Mouse (Mus musculus): ENCODE data around the gene Arpc2. TPM values are rescaled to one million over a fixed set of nuclear protein-coding genes. Genes with fewer than 3 reads are reported as not detected.

Arpc2 gene
- polyA plus RNA-seq, 1 experiment from 2014 or later, result 322 TPM

DNA sequence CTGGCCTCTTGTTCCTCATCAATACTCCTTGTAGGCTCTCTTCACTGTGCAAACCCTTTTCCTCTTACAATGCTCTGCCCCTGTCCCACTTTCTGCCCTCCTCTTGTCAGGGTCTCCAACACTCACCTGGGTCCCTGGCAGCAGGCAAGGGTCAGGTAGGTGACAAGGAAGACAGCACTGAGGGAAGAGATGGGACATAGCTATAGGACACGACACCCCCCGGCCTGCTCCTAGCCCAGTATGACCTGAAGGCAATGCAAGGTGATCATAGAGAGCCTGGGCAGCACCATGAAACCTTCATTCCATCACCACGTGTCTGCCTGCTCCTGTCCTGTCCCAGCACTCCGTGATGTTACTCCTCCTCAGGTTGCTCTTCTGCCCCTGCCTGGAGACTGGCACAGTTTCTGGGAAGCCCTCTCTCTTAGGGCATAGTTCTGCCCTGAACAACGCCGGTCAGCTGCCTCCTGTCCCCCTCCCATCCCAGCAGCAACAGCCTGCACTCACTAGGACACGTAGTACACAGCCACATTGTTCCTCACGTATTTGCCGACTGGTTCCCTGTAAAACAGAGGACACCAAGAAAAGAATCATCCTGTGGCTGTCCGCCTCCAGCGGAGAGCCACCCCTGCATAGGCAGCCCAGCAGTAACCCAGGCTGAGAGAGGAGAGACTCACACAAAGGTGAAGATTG lies 56.6 kb downstream of the Arpc2 start:
- Histone ChIP-seq H3K27ac (replicated peaks; ENCODE audit: low read depth, low read length) (no peak overlapping the region), H3K4me3 (replicated peaks; ENCODE audit: low read depth, low read length) (no peak overlapping the region), H3K4me1 (ENCODE audit: control insufficient read depth, insufficient read depth, low read length) (peaks cover 15% of the 10 kb centered on the region), H3K9ac (replicated peaks; ENCODE audit: low read length) (no peak overlapping the region), H3K36me3 (ENCODE audit: control insufficient read depth, insufficient read depth, low read length) (0 out of 2 replicates have a peak, but pooled peaks cover 11% of the 10 kb centered on the region), H3K4me2 (ENCODE audit: low read length) (no peak overlapping the region), H3K27me3 (ENCODE audit: control insufficient read depth, insufficient read depth, low read length) (no peaks in the 10 kb centered on the region), H3K9me3 (ENCODE audit: control insufficient read depth, low read length) (no peaks in the 10 kb centered on the region)
- DNase-seq (no peak), ATAC-seq (ENCODE audit: low FRiP score, low TSS enrichment) (no peak)
- whole genome bisulfite sequencing, result 89% methylated on average over 11 of the region's 11 CpGs

DNA sequence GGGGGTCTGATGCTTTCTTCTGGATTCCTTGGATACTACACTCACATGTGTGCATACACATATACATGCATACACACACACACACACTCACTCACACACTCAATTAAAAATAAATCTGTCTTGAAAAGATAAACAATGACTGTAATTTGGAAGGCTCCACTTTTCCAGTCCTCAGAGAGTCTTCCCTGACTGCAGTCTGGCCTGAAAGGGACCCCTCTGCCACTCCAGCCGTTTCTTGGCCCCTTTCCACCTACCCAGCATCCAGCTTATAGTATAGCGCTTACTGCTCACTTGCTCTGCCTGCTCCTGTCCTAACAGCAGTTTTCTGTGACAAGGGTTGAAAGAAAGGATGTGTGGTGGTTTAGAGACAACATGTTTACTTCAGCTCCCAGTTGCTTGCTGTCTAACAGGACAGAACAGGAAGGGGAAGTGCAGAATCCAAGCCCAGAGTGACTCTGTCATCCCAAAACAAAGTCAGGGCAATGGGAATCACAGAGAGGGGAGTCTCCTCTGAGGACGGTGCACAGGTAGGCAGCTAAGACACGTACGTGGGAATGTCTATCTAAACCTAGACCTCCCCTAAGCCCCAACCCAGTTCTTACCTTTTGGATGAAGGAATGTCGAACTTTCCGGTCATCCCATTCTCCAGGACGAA lies 57.5 kb downstream of the Arpc2 start:
- no peak overlapping the region for H3K27ac ChIP-seq (replicated peaks; ENCODE audit: low read depth, low read length)
- no peaks in the 10 kb centered on the region for H3K27me3 ChIP-seq (ENCODE audit: control insufficient read depth, insufficient read depth, low read length)
- no peak overlapping the region for H3K4me3 ChIP-seq (replicated peaks; ENCODE audit: low read depth, low read length)
- H3K4me2 ChIP-seq (ENCODE audit: low read length), result no peak overlapping the region
- H3K4me1 ChIP-seq (ENCODE audit: control insufficient read depth, insufficient read depth, low read length), result peaks cover 15% of the 10 kb centered on the region
- 85% methylated on average over 8 of the region's 8 CpGs for WGBS
- no peak for ATAC-seq (ENCODE audit: low FRiP score, low TSS enrichment)
- no peak overlapping the region for H3K9ac ChIP-seq (replicated peaks; ENCODE audit: low read length)
- 0 out of 2 replicates have a peak, but pooled peaks cover 11% of the 10 kb centered on the region for H3K36me3 ChIP-seq (ENCODE audit: control insufficient read depth, insufficient read depth, low read length)
- DNase-seq, result no peak
- H3K9me3 ChIP-seq (ENCODE audit: control insufficient read depth, low read length), result no peaks in the 10 kb centered on the region

DNA sequence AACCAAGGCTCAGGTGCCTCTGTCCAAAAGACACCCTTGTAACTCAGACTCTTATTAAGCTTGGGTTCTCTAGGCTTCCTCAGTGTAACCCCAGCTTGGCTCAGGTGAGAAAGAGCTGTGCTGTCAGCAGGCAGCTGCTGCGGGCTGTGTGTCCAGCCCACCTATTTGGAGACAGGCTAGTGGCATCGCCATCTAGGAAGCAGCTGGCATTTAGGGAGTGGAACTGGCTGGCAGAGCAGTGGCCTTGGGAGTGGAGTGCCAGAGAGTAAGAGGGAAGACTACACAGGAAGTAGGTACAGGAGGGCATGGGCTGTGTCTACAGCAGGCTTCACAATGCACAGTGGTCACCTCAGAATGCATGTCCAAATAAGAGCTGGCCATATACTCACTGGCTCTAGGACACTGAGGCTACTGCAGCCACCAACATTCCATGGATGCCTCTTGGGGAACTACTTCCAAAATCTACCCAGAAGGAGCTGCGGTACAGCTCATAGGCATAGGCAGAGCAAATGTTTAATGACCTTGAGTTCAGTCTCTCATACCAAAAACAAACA lies 58.3 kb downstream of the Arpc2 start:
- 96% methylated on average over 3 of the region's 3 CpGs for WGBS
- Histone ChIP-seq H3K36me3 (ENCODE audit: control insufficient read depth, insufficient read depth, low read length) (0 out of 2 replicates have a peak, but pooled peaks cover 11% of the 10 kb centered on the region), H3K27me3 (ENCODE audit: control insufficient read depth, insufficient read depth, low read length) (no peaks in the 10 kb centered on the region), H3K9ac (replicated peaks; ENCODE audit: low read length) (no peak overlapping the region), H3K4me2 (ENCODE audit: low read length) (no peak overlapping the region), H3K27ac (replicated peaks; ENCODE audit: low read depth, low read length) (no peak overlapping the region), H3K4me1 (ENCODE audit: control insufficient read depth, insufficient read depth, low read length) (peaks cover 15% of the 10 kb centered on the region), H3K4me3 (replicated peaks; ENCODE audit: low read depth, low read length) (no peak overlapping the region), H3K9me3 (ENCODE audit: control insufficient read depth, low read length) (no peaks in the 10 kb centered on the region)
- DNase-seq (no peak), ATAC-seq (ENCODE audit: low FRiP score, low TSS enrichment) (no peak)

DNA sequence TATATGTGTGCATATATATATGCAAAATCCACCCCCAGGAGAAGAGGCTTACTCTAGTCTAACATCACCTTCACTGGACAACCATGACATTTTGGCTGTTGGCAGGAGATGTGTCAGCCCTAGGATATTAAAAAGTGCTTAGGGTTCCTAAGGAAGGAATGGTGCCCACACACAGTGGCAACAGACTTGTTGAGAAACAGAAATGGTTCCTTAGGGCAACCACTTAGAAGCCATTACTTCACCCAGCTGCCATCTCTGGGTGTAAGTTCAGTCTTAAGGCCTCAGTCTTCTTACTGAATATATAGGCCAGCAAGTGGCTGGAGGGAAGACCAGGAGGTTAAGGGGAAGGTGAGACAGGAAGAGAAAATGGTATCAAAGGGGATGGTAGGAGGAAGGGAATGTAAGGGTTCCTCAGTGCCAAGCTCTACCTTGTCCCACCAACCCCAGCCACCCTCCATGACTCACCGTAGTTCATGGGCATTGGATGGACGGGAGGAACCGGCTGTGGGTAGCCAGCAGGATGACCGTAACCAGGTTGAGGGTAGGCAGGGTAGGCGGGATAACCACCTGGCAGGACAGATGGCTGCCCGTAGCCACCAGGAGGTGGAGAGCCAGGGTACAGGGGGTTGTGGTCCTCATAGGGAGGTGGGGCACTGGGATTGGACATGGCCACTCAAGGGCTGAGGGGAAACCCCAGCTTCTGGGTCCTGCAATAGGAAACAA lies 59.0 kb downstream of the Arpc2 start:
- Histone ChIP-seq H3K9ac (replicated peaks; ENCODE audit: low read length) (no peak overlapping the region), H3K36me3 (ENCODE audit: control insufficient read depth, insufficient read depth, low read length) (0 out of 2 replicates have a peak, but pooled peaks cover 10% of the 10 kb centered on the region), H3K4me2 (ENCODE audit: low read length) (no peak overlapping the region; the same call in 1 of the 2 replicates), H3K4me3 (replicated peaks; ENCODE audit: low read depth, low read length) (no peak overlapping the region), H3K9me3 (ENCODE audit: control insufficient read depth, low read length) (no peaks in the 10 kb centered on the region), H3K27me3 (ENCODE audit: control insufficient read depth, insufficient read depth, low read length) (no peaks in the 10 kb centered on the region), H3K4me1 (ENCODE audit: control insufficient read depth, insufficient read depth, low read length) (peaks cover 15% of the 10 kb centered on the region), H3K27ac (replicated peaks; ENCODE audit: low read depth, low read length) (peak overlapping the region; percentile 73)
- DNase-seq, result no peak
- no peak for ATAC-seq (ENCODE audit: low FRiP score, low TSS enrichment)
- WGBS, result 93% methylated on average over 6 of the region's 6 CpGs

- Histone ChIP-seq H3K4me2 (ENCODE audit: low read length) (peak overlapping the region; percentile 0; the same call in 1 of the 2 replicates), H3K4me3 (replicated peaks; ENCODE audit: low read depth, low read length) (no peak overlapping the region), H3K27ac (replicated peaks; ENCODE audit: low read depth, low read length) (peak overlapping the region; percentile 73), H3K27me3 (ENCODE audit: control insufficient read depth, insufficient read depth, low read length) (no peaks in the 10 kb centered on the region), H3K9me3 (ENCODE audit: control insufficient read depth, low read length) (no peaks in the 10 kb centered on the region), H3K4me1 (ENCODE audit: control insufficient read depth, insufficient read depth, low read length) (peaks cover 15% of the 10 kb centered on the region), H3K36me3 (ENCODE audit: control insufficient read depth, insufficient read depth, low read length) (0 out of 2 replicates have a peak, but pooled peaks cover 5% of the 10 kb centered on the region), H3K9ac (replicated peaks; ENCODE audit: low read length) (peak overlapping the region; percentile 23; the same call in 1 of the 2 replicates)
- ATAC-seq (ENCODE audit: low FRiP score, low TSS enrichment) (peak; percentile 80), DNase-seq (peak; percentile 72)
- WGBS, result 16% methylated on average over 9 of the region's 9 CpGs
Measured at GRCm38 (mm10) chr1:74295456-74296171, 59.7 kb downstream of the Arpc2 start.

- no peak overlapping the region for H3K4me3 ChIP-seq (replicated peaks; ENCODE audit: low read depth, low read length)
- no peaks in the 10 kb centered on the region for H3K9me3 ChIP-seq (ENCODE audit: control insufficient read depth, low read length)
- no peak overlapping the region for H3K4me2 ChIP-seq (ENCODE audit: low read length)
- H3K36me3 ChIP-seq (ENCODE audit: control insufficient read depth, insufficient read depth, low read length), result 0 out of 2 replicates have a peak, but pooled peaks cover 5% of the 10 kb centered on the region
- ATAC-seq (ENCODE audit: low FRiP score, low TSS enrichment) (no peak), DNase-seq (no peak)
- 71% methylated on average over 6 of the region's 6 CpGs for WGBS
- peaks cover 15% of the 10 kb centered on the region for H3K4me1 ChIP-seq (ENCODE audit: control insufficient read depth, insufficient read depth, low read length)
- H3K27ac ChIP-seq (replicated peaks; ENCODE audit: low read depth, low read length), result peak overlapping the region; percentile 73; the same call in 1 of the 2 replicates
- H3K27me3 ChIP-seq (ENCODE audit: control insufficient read depth, insufficient read depth, low read length), result no peaks in the 10 kb centered on the region
- H3K9ac ChIP-seq (replicated peaks; ENCODE audit: low read length), result no peak overlapping the region; the same call in 1 of the 2 replicates
Measured at GRCm38 (mm10) chr1:74296477-74296876, 60.6 kb downstream of the Arpc2 start.

DNA sequence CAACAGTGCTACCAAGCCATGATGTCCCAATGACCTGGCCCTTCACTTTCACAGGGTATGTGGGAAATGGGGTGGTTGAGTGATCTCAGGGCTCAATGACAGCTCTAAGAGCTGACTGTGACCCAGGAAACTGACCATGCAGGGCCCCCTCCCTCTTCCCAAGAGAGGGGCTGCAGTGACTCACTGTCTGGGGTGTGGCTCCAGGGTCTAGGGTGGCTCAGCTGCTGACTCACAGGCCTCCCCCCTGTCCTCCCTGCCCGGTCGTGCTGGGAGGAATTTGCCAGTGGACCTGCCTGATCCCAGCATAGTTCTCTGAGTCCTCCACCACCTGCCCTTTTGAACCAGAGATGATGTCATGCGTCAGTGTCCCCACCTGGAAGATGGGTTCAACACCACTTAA lies 61.4 kb downstream of the Arpc2 start:
- Histone ChIP-seq H3K27ac (replicated peaks; ENCODE audit: low read depth, low read length) (no peak overlapping the region), H3K4me2 (ENCODE audit: low read length) (no peak overlapping the region), H3K4me1 (ENCODE audit: control insufficient read depth, insufficient read depth, low read length) (peaks cover 15% of the 10 kb centered on the region), H3K27me3 (ENCODE audit: control insufficient read depth, insufficient read depth, low read length) (no peaks in the 10 kb centered on the region), H3K9ac (replicated peaks; ENCODE audit: low read length) (no peak overlapping the region), H3K36me3 (ENCODE audit: control insufficient read depth, insufficient read depth, low read length) (0 out of 2 replicates have a peak, but pooled peaks cover 4% of the 10 kb centered on the region), H3K4me3 (replicated peaks; ENCODE audit: low read depth, low read length) (no peak overlapping the region), H3K9me3 (ENCODE audit: control insufficient read depth, low read length) (no peaks in the 10 kb centered on the region)
- ATAC-seq (ENCODE audit: low FRiP score, low TSS enrichment) (no peak), DNase-seq (no peak)
- 80% methylated on average over 3 of the region's 3 CpGs for WGBS

Measured in midbrain, embryonic 14.5 days (tissue).